Mouse (Mus musculus) forebrain, embryonic 16.5 days (tissue): Measurements from ENCODE around the gene Elk3. TPM values are rescaled to one million over a fixed set of nuclear protein-coding genes. Genes with fewer than 3 reads are reported as not detected.

Source experiments
- ATAC-seq: fragments of 200-750 bp; cut with Nextera tagmentation; 2 replicates; pipeline ENCODE4 v1.8.0; 2017; ENCODE audit warnings: mild to moderate bottlenecking, moderate library complexity
- H3K27ac ChIP-seq: fragments of 300-500 bp; sonication (generic); 2 replicates; pipeline ENCODE4 v1.5.1; 2014; ENCODE audit warnings: low read length, control low read depth
- H3K27me3 ChIP-seq: fragments of 300-500 bp; sonication (generic); replicated peaks from 2 replicates; pipeline ENCODE4 v1.6.1; 2014; ENCODE audit warnings: low read length; ENCODE audit not compliant: control insufficient read depth, insufficient read depth
- H3K36me3 ChIP-seq: fragments of 300-500 bp; sonication (generic); 2 replicates; pipeline ENCODE4 v1.6.1; 2014; ENCODE audit not compliant: control insufficient read depth, insufficient read depth
- H3K4me1 ChIP-seq: fragments of 300-500 bp; sonication (generic); replicated peaks from 2 replicates; pipeline ENCODE4 v1.6.1; 2014; ENCODE audit warnings: low read length; ENCODE audit not compliant: control insufficient read depth, insufficient read depth
- H3K4me2 ChIP-seq: fragments of 300-500 bp; sonication (generic); 2 replicates; pipeline ENCODE4 v1.6.1; 2014; ENCODE audit warnings: mild to moderate bottlenecking, low read length, control low read depth
- H3K4me3 ChIP-seq: fragments of 300-500 bp; sonication (generic); replicated peaks from 2 replicates; pipeline ENCODE4 v1.5.1; 2014; ENCODE audit warnings: mild to moderate bottlenecking, low read length, control low read depth
- H3K9ac ChIP-seq: fragments of 300-500 bp; sonication (generic); replicated peaks from 2 replicates; pipeline ENCODE4 v1.6.1; 2014; ENCODE audit warnings: low read depth, low read length, control low read depth
- H3K9me3 ChIP-seq: fragments of 300-500 bp; sonication (generic); 2 replicates; pipeline ENCODE4 v1.6.1; 2016; ENCODE audit warnings: low read length; ENCODE audit not compliant: control insufficient read depth
- WGBS: fragments of 180-500 bp; shearing (Covaris S2); extraction: QIAGEN DNeasy Blood & Tissue Kit; methylation state at CpG from one replicate; pipeline ENCODE4 v1.1.7; 2014; 5-methylcytosine and 5-hydroxymethylcytosine counted together
- polyA plus RNA-seq: library from polyadenylated mRNA; unstranded; fragments of >200 nt; fragmentation: Nextera tagmentation; extraction: Ambion mirVana; gene quantifications from 2 replicates; pipeline ENCODE4 v1.2.1, GENCODE M21; 2015

Elk3 gene
- polyA plus RNA-seq, 1 experiment from 2014 or later: 6.6 TPM

DNA sequence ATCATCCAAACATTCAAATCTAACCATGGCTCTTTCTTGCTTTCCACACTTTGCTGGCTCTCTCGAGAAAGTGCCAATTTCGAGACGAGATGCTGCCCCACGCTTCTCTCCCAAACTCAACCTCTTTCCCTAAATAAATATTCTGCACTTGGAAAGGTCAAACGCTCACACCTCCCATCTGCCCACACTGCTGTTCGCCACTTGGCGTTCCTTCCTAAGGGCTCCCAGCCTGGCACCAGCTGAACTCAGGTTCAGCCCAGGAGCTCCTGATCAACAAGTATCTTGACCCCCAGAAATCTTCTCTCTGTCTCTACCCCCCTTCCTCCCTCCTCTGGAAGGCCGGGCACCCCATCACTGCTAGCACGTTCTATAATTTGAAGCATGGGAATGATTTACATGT lies 34.1 kb downstream of the Elk3 start:
- Histone ChIP-seq H3K4me2 (peak overlapping the region; percentile 61), H3K4me3 (peak overlapping the region; percentile 29), H3K36me3 (no peaks in the 10 kb centered on the region), H3K9ac (peak overlapping the region; percentile 23), H3K4me1 (peaks cover 41% of the 10 kb centered on the region), H3K27ac (peak overlapping the region; percentile 93), H3K9me3 (no peaks in the 10 kb centered on the region), H3K27me3 (no peaks in the 10 kb centered on the region)
- no peak for ATAC-seq
- WGBS: 22% methylated on average over 9 of the region's 9 CpGs

DNA sequence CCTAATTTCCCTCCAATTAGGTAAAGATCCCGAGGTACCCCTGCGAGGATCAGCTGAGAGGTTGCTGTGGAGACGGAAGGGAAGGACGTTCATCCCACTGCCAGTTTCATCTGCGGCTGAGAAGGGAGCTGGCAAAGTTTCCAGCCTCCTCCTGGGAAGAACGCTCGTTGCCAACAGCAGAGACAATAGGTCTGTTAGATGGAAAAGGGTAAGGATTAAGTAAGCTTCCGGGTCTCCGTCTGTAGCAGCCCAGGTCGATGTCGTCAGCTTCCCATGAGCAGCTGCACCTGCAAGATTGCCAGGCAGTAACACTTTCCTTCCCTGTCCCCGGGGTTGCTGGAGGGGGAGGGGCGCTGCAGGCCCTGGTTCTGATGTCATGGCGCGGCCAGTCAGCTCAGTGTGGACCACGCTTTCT lies 34.6 kb downstream of the Elk3 start:
- no peaks in the 10 kb centered on the region for H3K36me3 ChIP-seq
- H3K9me3 ChIP-seq: no peaks in the 10 kb centered on the region
- under 1% methylated on average over 16 of the region's 16 CpGs for WGBS
- no peaks in the 10 kb centered on the region for H3K27me3 ChIP-seq
- H3K9ac ChIP-seq: peak overlapping the region; percentile 23
- peaks cover 41% of the 10 kb centered on the region for H3K4me1 ChIP-seq
- H3K4me3 ChIP-seq: peak overlapping the region; percentile 29
- H3K4me2 ChIP-seq: peak overlapping the region; percentile 61
- peak overlapping the region; percentile 93 for H3K27ac ChIP-seq
- peak; percentile 57 for ATAC-seq

DNA sequence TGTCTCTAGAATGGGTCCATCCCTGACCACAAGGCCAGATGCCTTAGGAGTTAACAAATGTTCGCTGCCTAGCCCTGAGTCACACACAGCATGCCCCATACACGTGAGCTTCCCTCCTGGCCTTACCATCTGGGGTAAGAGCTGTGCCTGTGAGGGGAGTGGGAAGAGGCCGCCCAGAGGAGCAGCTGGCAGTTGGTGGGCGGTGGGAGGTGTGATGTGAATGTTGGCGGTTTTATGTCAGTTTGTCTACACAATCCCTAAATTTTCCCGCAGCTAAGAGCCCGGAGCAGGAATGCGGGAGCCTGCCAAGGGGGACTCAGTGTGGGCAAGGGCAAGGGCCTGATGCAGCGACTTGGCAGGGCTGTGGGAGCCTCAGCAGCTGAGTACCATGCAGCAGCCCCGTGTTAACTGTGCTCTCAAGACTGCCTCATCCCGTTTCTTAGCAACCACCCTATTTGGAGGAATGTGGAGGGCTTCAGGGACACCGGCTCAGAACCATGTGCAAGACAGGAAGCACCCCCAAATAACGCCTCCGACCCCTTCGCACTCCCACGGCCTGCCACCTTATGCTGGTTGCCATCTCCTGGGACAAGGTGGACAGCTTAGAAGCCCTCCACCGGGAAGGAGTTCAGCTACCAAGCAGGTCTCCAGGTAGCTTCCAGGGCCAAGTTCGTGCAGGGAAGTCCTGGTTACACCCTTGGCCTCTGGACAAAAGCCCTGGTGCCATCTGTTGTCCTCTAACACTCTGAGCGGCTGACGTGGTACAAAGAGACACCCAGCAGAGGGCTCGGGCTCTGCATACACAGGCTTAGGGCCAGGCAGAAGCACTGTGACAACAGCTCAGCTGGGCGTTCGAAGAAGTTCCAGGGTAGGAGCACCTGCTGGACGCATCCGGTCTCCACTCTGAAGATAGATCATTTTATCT lies 35.5 kb downstream of the Elk3 start:
- H3K4me3 ChIP-seq: peak overlapping the region; percentile 29
- H3K9me3 ChIP-seq: no peaks in the 10 kb centered on the region
- peak; percentile 94 for ATAC-seq
- H3K27ac ChIP-seq: peak overlapping the region; percentile 93
- H3K27me3 ChIP-seq: no peaks in the 10 kb centered on the region
- no peaks in the 10 kb centered on the region for H3K36me3 ChIP-seq
- peak overlapping the region; percentile 23 for H3K9ac ChIP-seq
- H3K4me1 ChIP-seq: peaks cover 41% of the 10 kb centered on the region
- peak overlapping the region; percentile 61 for H3K4me2 ChIP-seq
- 13% methylated on average over 25 of the region's 25 CpGs for WGBS

DNA sequence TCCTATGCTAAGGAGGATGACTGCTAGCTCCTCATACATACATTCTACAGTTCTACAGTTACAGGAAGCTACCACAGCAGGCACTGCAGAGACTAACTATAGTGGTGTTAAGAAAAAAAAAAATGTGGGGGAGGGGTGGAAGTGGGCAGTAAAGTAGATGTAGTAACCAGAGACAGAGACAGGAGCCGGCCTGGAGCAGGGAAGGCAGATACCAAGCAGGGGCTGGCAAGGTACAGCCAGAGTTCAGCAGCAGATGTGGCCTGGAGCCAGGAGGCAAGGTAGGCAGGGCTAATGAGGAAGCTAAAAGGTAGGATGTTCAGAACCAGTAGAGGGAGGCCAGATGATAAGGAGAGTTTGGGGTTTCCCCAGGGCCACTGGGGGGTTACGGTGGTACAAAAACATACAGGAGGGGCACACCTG lies 36.6 kb downstream of the Elk3 start:
- H3K9me3 ChIP-seq: no peaks in the 10 kb centered on the region
- no peaks in the 10 kb centered on the region for H3K27me3 ChIP-seq
- H3K27ac ChIP-seq: peak overlapping the region; percentile 93; the same call in 1 of the 2 replicates
- peaks cover 41% of the 10 kb centered on the region for H3K4me1 ChIP-seq
- H3K9ac ChIP-seq: no peak overlapping the region
- H3K4me3 ChIP-seq: no peak overlapping the region
- 70% methylated on average over 2 of the region's 2 CpGs for WGBS
- H3K4me2 ChIP-seq: no peak overlapping the region
- H3K36me3 ChIP-seq: no peaks in the 10 kb centered on the region
- ATAC-seq: no peak

DNA sequence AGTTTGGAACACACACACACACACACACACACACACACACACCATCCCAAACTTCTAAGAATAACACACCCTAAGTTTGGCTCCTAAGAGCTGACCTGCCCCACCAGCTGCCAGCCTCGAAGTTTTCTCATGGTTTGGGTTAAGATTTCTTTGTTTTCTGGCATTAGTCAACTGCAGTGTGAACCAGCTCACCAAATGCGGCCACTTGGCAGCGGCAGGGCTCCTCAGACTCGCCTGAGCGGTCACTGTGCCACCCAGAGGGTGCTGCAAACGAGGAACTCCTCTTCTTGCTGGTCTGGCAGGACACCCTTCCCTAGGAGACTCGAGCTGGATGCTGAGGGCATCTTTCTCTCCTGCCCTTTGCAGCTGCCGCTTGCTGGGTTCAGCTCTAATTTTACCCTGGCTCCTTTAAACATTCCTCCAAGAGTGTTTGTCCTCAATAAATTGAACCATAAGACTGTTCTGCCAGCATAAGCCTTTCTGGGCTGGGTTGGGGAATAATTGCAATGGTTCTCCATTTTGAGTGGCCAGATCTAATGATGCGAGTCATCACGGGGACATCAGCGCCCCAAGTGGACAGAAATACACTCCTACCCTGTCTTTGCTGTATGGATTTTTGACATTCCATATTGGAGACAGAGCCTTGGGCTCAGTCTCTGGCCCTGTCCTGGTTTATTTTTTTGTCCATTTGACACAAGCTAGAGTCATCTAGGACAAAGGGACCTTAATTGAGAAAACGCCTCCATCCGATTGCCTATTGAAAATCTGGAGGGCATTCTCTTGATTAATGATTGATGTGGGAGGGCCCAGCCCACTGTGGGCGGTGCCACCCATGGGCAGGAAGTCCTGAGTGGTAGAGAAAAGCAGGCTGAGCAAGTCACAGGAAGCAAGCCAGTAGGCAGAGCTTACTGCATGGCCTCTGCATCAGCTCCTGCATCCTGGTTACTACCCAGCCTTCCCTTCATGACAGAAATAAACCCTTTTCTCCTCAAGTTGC lies 37.7 kb downstream of the Elk3 start:
- peak overlapping the region; percentile 22; the same call in 1 of the 2 replicates for H3K27ac ChIP-seq

DNA sequence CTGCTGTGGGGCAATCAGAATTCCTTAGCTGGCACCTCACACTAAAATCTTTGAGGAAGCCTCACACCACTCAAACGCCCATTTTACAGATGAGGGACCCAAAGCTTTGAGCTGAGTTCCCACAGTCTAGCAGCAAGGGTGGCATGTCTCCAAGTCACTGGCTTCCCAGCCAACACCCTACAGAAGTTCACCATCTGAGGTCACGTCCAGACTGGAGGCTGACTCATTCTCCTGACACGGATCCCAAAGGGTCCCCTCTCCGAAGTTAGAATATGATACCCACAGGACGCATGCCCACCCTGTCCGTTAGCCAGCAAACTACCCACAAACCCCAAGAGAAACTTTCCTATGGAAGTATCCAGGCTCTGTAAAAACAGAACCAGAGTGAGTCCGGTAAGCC lies 39.1 kb downstream of the Elk3 start:
- no peaks in the 10 kb centered on the region for H3K36me3 ChIP-seq
- no peak overlapping the region for H3K27ac ChIP-seq
- H3K9ac ChIP-seq: no peak overlapping the region
- H3K4me3 ChIP-seq: no peak overlapping the region
- no peak overlapping the region for H3K4me2 ChIP-seq
- no peaks in the 10 kb centered on the region for H3K27me3 ChIP-seq
- 91% methylated on average over 7 of the region's 7 CpGs for WGBS
- no peak for ATAC-seq
- H3K4me1 ChIP-seq: peaks cover 36% of the 10 kb centered on the region
- H3K9me3 ChIP-seq: no peaks in the 10 kb centered on the region

More for the DNA sequence above, 37.7 kb downstream of the Elk3 start:
- H3K9ac ChIP-seq: no peak overlapping the region
- no peak overlapping the region for H3K4me3 ChIP-seq
- H3K36me3 ChIP-seq: no peaks in the 10 kb centered on the region
- H3K4me2 ChIP-seq: no peak overlapping the region
- WGBS: 64% methylated on average over 14 of the region's 14 CpGs
- no peak for ATAC-seq
- H3K27me3 ChIP-seq: no peaks in the 10 kb centered on the region
- H3K9me3 ChIP-seq: no peaks in the 10 kb centered on the region
- H3K4me1 ChIP-seq: peaks cover 41% of the 10 kb centered on the region

DNA sequence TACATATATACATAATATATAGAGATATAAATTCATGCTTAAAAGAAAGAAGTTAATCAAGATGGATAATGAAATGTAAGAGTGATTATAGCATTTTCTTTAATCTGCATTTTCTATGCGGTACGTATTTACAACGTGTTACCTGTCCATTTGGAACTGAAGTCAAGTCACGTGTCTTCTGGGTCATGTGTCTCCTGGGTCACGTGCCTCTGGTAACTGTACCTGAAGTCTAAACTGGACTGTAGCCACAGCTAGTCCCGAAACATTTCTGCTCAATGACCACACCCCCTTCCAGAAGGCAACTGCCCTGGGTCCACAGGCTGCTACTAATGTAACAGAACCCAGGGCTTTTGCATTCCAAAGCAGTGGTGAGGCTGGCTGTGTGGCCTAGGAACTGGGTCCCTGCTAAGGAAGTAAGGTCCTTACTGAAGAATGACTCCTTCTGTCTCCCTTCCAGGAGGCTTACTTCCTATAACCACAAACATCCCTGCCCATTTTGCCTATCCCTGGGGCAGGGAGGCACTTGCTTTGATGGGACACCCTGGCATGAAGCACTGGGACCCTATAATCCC lies 40.0 kb downstream of the Elk3 start:
- no peaks in the 10 kb centered on the region for H3K27me3 ChIP-seq
- WGBS: 92% methylated on average over 6 of the region's 6 CpGs
- no peak overlapping the region for H3K4me2 ChIP-seq
- no peak overlapping the region for H3K9ac ChIP-seq
- H3K27ac ChIP-seq: no peak overlapping the region
- H3K4me1 ChIP-seq: peaks cover 27% of the 10 kb centered on the region
- no peaks in the 10 kb centered on the region for H3K36me3 ChIP-seq
- H3K4me3 ChIP-seq: no peak overlapping the region
- no peaks in the 10 kb centered on the region for H3K9me3 ChIP-seq
- no peak for ATAC-seq

DNA sequence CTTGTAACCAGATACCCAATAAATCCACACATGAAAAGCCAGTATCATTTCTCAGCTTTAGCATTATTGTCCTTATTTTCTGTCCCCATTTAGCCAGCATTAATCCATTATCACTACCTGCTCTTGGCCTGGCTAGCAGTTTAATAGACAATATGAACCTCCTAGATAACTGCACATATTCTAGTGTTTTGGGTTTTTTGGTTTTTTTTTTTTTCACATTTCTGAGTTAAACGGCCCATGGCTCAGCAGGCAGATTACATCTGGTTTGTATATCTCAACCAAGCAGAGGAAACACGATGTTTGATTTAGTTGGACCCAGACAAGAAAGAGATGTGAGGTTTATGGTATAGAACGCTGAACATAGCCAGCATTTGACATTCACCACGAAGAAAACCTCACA lies 41.2 kb downstream of the Elk3 start:
- H3K9me3 ChIP-seq: no peaks in the 10 kb centered on the region
- no peak overlapping the region for H3K9ac ChIP-seq
- H3K36me3 ChIP-seq: no peaks in the 10 kb centered on the region
- H3K27ac ChIP-seq: no peak overlapping the region
- no peak overlapping the region for H3K4me3 ChIP-seq
- ATAC-seq: no peak
- H3K4me1 ChIP-seq: peaks cover 18% of the 10 kb centered on the region
- H3K4me2 ChIP-seq: no peak overlapping the region
- no peaks in the 10 kb centered on the region for H3K27me3 ChIP-seq
- 80% methylated on average over 4 of the region's 4 CpGs for WGBS

DNA sequence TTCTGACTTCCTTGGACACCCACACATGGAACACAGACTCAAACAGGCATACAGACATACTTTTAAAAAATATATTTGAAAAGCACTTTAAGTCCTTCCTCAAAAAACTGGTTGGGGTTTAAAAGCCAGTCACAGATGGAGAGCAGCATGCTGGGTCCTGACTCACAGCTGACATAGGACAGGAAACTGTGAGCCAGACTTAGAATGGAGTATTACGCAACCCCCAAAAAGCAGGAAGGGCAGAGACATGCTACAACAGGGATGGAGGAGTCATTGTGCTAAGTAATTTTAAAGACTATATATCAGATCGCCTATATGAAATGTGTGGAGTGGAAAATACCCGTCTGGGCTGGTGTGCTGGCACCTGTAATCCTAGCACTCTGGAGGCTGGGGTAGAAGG lies 42.6 kb downstream of the Elk3 start:
- no peaks in the 10 kb centered on the region for H3K36me3 ChIP-seq
- H3K9me3 ChIP-seq: no peaks in the 10 kb centered on the region
- no peak overlapping the region for H3K27ac ChIP-seq
- no peaks in the 10 kb centered on the region for H3K27me3 ChIP-seq
- H3K4me3 ChIP-seq: no peak overlapping the region
- H3K4me1 ChIP-seq: peaks cover 19% of the 10 kb centered on the region
- ATAC-seq: no peak
- H3K9ac ChIP-seq: no peak overlapping the region
- 97% methylated on average over 3 of the region's 3 CpGs for WGBS
- H3K4me2 ChIP-seq: no peak overlapping the region
